Mouse (Mus musculus) layer of hippocampus, postnatal 36 days (tissue): ENCODE results near the gene Serpinb6a. TPM values are rescaled to one million over a fixed set of nuclear protein-coding genes. Genes with fewer than 3 reads are reported as not detected.
"Not testable (repeated sequence)": the region's sequence is repeated elsewhere in the genome, so short reads cannot be mapped to it uniquely, and the experiment has no call there.

Source experiments
- DNase-seq, 2 experiments: peaks; one replicate each; pipeline ENCODE4 v3.0.0; 2022
- total RNA-seq, 2 experiments: library from RNA; stranded (reverse); gene quantifications; 2 replicates each; pipeline ENCODE4 v1.2.3; 2021

The Serpinb6a gene
- total RNA-seq, 2 experiments from 2014 or later, result 38.1 to 43.4 TPM

DNA sequence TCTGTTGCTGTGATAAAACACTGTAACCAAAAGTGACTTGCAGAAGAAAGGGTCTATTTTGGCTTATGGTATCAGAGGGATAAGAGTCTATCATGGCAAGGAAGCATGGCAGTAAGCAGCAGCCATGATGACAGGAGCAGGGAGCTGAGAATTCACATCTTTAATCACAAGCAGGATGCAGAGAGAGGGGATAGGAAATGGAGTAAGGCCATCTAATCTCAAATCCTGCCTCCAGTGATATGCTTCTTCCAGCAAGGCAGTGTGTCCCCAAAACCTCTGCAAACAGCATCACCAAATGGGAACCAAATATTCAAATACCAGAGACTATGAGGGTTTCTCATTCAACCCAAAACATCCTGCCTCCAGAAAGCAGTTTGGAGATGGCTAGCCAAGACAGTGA lies 36.0 kb downstream of the Serpinb6a start:
- DNase-seq, result no peak

DNA sequence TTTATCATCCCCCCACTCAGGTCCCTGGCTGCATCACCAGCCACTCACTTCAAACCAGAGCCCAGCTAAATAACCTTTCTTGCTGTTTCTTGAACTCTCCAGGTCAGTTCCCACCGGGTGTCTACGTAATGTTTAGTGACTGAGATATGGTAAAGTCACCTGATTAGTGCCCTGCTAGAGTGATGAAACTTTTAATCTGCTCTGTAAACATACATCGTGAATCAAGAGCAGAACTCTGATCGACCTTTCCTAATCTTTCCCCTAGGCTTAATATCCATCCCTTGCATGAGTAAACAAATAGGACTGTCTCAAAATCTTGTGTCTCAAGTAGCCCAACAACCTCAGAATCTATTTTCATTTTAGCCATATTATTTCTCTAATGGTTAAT lies 36.6 kb downstream of the Serpinb6a start:
- DNase-seq, result no peak

DNA sequence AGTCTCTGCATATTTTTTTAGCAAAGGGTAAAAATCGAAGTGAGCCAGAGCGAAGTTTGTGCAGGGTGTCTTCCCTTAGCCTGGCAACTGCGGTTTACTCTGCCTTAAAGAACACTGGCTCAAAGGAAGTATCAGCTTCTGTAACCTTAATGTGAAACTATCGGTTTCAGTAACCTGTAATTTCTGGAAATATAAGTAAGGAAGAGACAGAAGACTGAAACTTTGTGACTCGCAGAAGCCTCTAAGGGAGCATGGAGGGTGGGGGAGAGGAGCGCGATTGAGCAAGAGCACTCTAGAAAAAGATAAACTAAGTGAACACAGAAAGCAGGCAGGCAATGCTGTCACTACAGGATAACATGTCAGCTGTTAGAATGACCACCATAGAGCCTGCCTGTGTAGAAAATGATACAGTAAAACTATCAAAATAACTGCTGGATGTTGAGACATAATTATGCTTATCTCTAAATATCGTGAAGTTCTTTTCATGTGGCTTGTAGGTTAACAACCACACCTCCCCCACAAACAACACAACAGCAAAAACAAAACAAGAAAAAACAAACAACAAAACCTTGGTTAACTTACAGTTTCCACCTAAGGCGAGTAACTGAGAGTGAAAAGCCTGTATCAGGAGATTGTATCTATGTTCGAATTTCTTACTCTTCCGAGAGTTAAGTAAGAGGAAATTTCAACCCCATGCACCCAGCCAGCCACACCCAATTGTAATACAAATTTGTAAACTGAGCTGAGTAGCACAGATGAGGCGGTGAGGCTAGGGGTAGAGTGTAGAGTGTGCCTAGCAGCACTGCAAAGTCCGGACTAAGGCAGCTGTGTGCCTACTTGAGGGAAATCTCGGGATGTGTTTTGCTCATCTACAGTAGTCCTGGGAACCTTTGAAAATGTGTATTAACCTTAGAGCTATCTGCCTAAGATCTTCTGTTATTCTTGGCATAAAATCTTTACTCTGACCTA lies 37.3 kb downstream of the Serpinb6a start:
- no peak for DNase-seq

DNA sequence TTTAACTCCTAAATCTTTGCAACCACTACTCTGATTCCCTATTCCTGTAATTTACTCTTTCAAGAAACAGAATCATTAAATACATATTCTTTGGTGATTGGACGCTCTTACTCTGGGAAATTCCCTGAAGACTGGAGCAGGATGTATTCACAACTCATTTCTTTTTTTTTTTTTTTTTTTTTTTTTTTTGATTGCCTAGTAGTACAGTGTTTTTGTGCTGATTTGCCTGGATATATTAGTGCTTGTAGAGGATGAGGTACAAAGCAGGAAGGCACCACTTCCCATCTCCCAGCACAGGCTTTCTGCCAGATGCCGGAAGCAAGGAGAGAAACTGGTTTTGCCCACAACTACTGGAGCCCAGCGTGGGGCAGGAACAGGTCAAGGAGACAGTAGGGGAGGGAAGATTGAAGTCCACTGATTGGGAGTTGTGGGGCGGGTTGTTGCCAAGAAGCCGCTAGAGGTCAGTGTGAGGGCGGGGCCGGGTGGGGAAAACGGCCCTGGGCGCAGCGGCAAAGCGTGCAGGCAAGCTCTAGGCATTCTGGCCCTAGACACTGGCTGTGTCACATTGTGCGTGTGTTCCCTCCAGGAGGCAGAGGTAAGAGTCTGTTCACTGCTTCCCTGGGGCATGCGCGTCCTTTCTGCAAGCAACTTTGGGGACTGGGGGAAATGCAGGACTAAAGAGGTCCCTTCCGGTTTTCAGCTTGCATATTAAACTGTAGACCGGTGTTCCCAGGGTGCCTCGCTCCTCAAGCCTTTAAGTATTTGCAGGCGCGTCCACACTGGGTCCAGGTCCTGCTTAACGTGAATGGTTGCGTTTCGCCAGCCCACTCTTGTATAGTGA lies 38.2 kb downstream of the Serpinb6a start, which contains the start of gene Nqo2:
Nqo2 (plus strand) TSS at position 482 of the 841 bp plus-strand sequence.
- peak; percentile 45 to 58 for DNase-seq

DNA sequence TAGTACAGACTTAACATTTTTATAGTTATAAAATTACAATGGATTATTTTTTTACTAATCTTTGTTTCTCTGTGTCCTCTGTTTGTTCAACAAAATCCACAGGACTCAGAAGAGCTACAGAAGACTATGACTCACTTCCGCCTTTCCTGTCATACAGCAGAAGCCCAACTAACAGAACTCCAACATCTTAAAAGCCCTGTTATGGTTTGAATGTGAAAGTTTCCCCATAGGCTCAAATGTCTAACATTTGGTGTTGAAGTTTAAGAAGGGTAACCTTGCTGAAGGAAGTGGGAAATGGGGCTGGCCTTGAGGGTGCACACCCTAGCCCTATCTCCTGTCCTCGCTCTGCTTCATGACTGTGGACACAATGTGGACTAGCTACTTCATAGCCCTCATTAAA lies 42.8 kb downstream of the Serpinb6a start:
- no peak for DNase-seq

DNA sequence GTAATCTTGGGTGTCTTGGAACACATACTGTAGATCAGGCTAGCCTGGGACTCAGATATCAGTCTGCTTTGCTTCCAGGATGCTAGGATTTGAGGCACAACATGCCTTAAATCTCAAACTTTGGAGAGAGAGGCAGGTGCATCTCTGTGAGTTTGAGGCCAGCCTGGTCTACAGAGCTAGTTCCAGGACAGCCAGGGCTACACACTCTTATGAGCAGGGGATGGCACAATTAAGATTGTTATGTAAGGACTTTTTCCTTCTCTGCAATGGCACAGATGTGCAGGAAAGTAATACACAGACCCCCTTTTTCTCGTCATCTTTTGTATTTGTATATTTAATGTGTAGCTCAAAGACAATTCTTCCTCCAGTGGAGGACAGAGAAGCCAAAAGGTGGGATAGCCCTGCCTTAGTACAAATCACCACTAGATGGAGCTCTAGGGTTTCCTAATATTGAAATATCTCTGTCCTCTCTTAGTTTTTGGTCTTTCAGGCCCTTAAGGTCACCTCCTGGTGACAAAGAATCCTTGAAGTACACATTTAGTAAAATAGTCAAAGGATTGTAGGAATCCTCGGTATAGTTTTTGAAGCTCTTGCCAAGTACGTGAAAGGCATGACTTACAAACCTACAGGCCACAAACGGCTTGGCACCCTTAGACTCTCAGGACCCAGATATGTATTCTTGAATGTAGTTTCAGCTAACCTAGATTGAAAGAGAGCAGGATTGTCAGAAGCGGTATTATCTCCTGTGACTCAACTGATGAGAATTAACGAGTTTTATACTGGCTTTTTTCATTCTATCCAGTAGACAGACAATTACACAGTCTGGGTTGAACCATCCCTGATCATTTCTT lies 45.8 kb downstream of the Serpinb6a start:
- DNase-seq, result no peak

DNA sequence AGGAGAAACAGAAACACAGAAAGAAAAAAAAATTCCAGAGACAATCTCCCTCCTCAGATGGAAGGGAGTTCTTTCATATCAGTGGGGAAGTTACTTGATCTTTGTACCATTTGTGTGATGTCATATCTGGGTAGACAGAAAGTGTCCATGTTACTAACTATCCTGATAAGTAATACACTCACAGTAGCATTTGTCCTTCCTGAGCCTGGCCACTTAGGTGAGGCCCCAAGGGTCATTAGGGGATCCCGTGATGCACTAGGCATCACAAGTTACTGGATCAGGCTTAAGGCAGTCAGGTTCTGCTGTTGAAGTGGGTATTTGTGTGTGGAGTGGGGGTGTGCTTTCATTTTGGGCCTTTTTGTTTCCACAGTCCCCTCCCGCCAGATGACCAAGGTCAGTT lies 49.6 kb downstream of the Serpinb6a start:
- no peak for DNase-seq

DNA sequence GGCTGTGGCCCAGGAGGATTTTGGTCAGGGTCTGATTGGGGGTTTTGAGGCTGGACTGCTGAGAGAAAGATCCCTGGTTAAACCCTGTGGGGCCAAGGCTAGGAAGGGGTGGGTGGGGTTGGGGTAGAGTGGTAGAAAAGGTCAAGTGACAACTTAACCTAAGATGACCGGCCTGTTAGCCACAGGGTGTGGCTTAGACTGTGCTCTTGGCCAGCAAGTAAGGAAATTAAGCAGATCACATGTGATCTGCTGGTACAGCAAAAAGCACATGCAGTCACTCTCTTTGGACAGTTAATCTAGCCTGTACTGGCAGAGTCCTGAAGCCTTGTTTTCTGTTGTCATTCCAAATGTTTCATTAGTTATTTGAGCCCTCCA lies 50.5 kb downstream of the Serpinb6a start:
- no peak for DNase-seq

DNA sequence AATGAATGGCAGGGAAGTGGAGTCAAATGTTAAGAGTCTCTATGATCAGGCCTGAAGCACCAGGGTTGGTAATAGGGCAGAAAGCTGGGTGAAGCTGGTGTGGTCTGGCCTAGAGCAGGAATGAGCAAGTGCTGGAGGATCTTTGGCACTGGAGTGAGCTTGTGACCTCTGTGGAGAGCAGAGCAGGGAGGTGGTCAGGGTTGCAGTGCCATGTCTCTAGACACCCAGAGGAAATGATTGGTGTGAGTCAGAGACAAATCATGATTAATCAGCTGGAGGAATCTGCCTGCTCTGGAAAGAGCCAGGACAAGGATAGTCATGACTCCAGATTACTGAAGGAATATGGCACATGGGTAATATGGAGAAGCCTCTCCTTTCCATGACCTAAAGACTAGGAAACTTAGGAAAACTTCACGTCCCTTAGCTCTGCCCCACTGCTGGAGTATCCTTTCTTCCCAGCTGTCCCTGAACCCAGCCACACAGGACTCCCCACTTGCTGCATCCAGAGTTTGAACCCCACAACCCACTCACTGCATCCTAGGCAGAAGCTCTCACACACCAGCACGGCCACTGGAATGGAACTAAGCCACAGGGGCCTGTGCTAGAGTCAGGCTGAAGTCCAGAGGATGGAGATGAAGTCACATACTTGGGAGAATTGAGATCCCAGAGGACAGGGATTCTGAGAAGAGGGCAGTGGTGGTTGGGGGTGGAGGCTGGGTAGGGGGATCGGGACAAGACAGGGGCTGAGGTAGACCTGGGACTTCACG lies 51.1 kb downstream of the Serpinb6a start:
- DNase-seq, result no peak

DNA sequence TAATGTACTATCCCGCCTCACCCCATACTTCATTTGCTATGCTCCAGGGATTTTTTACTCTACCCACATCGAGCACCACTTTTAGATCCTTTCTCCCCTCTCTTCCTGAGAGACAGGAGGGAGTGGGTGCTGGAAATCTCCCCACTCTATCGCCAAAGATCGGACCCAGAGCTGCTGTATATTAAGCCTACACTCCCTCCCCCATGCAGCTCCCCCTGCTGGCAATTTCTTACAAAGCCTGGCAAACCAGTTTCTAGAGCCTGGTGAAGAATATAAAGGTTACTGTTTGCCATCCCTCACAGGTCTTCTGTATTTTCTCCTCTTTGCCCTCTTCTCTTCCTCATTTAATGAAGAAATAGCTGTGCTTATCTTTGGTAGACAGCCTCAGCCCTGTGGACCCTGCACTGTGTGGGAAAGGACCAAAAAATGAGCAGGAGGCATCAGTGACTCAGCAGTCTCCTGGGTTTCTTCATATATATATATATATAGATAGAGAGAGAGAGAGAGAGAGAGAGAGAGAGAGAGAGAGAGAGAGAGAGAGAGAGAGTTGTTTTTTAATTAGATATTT lies 60.3 kb downstream of the Serpinb6a start:
- DNase-seq, result peak in 1 of 2 experiments; percentile 11

DNA sequence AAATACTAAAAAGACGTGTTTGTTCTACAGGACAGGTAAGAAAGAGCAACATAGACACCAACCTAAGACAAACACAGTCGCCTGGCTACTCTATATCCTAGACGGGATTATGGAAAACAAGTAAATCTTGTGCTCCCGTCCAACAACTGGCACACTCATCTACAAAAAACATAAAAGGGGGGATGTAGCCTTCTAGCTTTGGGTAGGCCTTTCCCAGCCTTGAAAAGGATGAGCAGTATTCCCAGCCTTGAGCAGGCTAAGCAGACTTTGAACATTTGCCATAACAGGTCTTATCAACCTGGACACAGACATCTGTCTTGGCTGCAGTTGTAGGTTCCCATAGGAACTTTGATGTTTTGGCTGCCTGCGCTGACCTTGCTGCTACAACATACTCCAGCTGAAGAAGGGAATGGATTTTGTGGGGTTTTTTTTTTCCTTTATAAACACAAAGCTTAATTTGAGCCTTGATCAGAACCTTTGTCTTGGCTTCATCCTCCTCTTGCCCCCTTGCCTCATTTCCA lies 61.2 kb downstream of the Serpinb6a start:
- no peak for DNase-seq

DNA sequence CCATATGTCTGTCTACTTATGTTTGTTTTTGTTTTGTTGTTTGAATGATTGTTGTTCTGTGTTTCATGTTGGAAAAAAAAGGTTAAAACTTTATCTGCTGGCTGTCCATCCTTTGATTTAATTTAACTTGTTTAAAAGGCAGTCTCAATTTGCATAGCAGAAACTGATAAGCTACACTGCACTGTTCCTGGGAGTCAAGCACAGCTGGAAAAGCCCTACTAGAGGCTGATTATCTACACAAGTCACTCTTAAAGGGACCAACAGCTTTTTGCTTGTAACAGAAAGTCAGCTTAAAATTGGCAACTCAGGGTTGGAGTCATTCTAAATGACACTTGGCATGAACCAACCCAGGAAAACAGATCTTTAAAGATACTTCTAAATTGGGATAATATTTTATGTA lies 65.0 kb downstream of the Serpinb6a start:
- DNase-seq, result not testable (repeated sequence)

DNA sequence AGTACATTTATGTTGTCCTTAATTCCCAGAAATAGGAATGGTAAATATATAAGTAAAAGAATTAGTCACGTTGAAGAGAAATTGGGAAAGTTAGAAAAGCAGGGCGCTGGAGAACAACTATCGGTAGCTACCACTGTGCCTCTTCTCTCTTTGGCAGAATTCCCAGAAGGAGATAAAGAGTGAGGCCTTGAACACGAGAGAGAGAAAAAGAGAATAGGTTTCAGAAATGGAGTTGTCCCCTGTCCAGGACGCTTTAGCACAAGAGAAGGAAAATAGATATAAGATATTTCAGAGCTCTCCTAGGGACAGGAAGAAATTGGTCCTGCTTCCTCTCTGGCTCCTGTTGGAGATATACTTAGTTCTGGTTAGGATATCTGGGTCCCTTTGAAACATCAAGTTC lies 65.4 kb downstream of the Serpinb6a start:
- no peak for DNase-seq

DNA sequence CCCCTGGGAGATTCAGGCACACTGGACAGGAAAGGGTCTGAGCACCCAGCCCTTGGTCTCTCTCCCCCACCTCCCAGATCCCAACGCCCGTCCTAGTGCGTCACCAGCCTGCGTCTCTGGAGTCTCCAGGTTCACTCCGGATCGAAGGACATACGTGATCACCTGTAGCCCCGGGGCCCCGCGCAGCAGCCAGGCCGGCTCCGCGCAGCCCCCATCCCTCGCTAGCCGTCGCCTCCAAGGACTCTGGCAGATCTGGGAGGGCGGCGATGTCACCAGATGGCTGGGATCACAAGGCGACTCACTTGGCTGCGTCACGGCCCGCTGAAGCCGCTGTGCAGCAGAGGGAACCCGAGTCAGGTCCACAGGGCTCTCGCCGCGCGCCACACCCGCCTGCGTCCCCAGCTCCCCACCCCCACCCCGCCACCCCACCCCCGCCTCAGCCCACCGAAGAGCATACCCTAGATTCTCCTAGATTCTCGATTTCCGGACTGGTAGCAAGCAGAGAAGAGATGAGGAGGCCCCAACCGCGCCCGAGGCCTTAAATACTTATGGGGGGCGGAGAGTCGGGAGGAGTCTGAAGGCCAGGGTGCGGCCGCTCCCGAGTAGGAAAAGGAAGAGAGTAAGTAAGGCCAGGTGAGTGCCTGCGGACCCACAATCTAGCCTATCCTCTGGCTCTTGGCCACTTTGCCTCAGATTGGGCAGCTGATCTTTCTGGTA lies 67.0 kb downstream of the Serpinb6a start:
- peak; percentile 25 to 42 for DNase-seq

DNA sequence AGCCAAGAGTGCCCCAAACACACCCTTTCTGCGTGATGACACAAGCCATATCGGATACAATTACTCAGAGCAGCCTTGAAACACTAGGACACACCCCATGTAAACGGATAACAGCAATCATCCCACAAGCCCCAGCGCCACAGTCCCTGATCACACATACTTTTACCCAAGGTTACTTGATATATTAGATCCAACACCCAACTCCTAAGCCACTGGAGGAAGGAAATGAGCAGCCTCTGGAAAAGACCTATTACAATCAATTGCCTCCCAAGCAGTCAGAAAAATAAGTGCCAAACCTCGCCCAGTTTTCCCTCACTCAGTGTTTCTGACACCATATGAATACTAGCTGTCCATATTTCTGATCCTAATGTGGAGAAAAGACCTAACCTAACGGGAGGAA lies 67.9 kb downstream of the Serpinb6a start:
- DNase-seq, result no peak

DNA sequence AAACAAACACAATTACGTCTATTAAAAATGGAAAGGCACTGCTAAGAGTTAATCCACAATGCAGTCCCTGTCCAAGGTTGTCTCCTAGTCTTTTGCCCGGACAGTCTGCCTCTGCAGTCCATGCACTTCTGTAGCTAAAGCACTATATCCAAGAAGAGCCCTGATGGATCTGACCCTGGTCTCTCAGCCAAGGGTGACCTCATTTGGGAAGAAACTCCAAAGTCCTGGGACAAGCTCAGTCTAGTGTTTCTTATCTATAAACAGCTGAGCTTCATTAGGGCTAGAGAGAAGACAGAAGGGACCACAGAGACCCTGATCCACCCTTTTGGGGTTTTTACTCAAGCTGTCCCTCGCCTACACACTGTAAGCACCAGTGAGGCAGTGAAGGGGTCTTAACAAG lies 71.7 kb downstream of the Serpinb6a start:
- DNase-seq, result no peak

DNA sequence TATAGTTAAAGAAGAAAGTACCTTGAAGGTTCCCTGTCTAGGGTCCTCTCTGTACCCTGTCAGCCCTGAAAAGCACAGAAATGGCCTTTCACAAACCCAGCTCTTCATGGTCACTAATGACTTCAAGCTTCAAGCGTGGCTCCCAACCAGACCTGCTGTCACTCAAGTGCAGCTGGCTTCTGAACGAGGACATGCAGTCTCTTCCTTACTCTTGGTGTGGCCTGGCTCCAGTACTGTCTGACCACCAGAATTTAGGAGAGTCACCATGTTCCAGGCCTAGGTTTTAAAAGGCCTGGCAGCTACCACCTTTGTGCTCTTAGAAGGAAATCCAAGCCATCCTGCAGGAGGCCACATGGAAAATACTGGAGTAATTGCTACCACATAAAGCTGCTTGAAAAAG lies 72.3 kb downstream of the Serpinb6a start:
- no peak for DNase-seq

DNA sequence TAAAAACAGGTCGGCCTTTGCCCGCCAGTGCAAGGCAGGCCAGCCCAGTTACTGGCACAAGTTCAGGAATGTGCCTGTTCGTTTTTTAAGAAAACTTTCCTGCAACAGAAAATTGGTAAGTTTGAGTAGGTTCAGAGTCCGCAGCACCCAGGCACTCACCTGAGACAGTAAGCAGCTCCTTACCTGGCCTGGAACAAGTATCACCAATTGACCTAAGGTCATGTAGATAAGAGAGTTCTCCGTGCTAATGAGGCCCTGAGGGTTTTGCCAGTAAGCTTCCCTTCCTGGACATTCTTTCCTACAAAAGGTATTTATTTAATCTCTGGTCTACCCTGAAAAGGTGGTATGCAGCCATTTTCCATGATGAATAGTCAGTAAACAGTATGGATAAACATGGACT lies 80.9 kb downstream of the Serpinb6a start:
- no peak for DNase-seq

DNA sequence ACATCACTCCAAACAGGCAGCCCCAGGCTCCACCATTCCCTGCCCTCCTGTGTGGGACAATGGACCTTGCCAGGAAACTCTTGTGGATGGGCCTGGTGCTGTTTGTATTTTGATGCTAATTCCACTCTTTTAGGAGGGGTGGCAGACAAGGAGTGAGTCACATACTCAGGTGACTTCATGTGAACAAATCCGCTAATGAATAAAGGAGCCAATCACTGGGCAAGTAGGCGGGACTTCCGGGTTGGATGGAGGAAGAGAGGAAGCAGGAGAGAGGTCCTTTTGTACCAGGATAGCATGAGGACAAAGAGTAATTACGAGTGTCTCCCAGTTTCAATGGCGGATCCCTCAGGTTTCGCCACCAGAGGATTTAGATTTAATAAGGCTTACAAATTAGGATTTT lies 81.6 kb downstream of the Serpinb6a start:
- DNase-seq, result no peak

DNA sequence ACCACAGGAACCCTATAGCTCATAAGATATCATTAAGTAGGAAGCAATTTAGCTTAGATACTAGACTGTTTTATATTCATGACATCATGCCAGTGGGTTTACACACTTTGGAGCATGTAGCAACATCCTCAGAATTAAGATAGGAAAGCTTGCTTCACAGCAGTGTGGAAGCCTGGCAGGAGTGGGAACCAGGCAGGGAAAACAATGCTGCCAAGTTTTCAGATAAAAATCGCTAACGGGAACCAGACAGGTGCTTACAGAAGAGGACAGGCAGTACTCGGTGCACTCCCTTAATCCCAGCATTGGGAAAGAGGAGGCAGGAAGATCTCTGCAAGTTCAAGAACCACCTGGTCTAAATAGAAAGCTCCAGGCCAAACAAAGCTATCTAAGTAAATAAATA lies 95.8 kb downstream of the Serpinb6a start:
- no peak for DNase-seq
